In the genomic region with DNA sequence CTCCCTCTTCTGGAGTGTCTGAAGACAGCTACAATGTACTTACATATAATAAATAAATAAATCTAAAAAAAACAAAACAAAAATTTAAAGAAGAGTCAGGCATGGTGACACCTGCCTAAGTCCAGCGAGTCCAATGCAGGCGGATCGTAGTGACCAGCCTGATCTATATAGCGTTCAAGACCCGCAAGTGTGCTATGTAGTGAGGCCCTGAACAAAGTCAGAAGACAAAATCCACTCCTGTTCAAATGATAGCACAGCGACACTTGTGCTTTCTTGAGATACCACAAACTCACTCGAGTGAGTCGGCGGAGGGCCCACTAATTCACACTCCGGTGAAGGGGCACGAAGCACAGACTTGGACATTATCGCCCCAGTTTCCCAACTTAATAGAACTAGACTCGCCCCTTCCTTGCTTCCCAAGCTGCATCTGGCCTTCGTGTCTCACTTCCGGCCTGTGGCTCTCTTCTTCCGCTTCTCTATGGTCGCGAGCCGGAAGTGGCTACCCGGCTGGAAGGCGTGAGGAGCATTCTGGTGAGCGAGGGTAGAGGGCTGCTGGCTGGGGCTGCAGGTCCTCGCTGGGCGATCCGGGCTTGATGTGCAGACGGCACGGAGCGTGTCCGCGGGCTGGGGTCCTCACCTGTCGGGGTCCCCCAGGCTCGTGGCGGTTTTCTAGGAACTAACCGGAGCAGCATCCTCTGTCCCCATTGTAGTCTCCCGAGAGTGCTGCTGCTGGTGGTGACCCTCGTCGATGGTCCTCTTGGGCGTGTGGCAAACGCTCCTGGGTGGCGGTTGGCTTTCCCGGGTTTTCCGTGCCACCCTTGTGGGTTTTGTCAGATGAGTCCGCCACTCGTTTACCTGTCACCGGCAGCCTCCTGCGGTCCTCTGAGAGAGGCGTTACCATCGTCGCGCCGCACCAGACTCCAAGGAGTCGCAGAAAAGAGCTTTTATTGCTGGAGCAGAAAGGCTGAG, we compare ENCODE assay signal across 8 mouse cellular contexts. TPM values are rescaled to one million over a fixed set of nuclear protein-coding genes. Genes with fewer than 3 reads are reported as not detected.
A peak's percentile ranks its signal among the peaks of the same experiment; 100 is the strongest.
DNase-seq lines count a peak whose midpoint lies in the region; ATAC-seq and TF ChIP-seq lines count a peak whose summit lies in the region.

A gene (plus strand): TSS at position 473 of the 969 bp plus-strand sequence.

- intact Hi-C loops in heart, postnatal 14 days (cut with DNase I): no loop called here

- DNase-seq in forebrain, embryonic 14.5 days (ENCODE audit: low spot score): peak; percentile 91
- DNase-seq in heart, postnatal 14 days: peak; percentile 72 to 84
- peak; percentile 81 for DNase-seq in layer of hippocampus, adult 11-12 months (ENCODE audit: low spot score)
- peak; percentile 81 to 85 for DNase-seq in lung, adult 18-20 months
- DNase-seq in testis, postnatal 14 days (ENCODE audit: low spot score): peak; percentile 86

- peaks cover 29% of the 10 kb centered on the region for H3K36me3 ChIP-seq in ES-Bruce4 (ENCODE audit: control insufficient read depth, insufficient read depth, low read length, poor library complexity, severe bottlenecking)
- H3K36me3 ChIP-seq in forebrain, embryonic 14.5 days (ENCODE audit: control insufficient read depth, insufficient read depth, low read length): peaks cover 42% of the 10 kb centered on the region
- peaks cover 44% of the 10 kb centered on the region for H3K36me3 ChIP-seq in neural tube, embryonic 15.5 days

- TF ChIP-seq EP300 in ES-Bruce4 (IDR thresholded peaks at IDR 0.05; ENCODE audit: insufficient read depth, low read depth, low read length): no peak

- H3K9ac ChIP-seq in ES-Bruce4 (ENCODE audit: low read depth, poor library complexity, severe bottlenecking): peak within 1 kb of the TSS; percentile 77
- peak within 1 kb of the TSS; percentile 89 for H3K9ac ChIP-seq in forebrain, embryonic 14.5 days (ENCODE audit: low read length)
- peak within 1 kb of the TSS; percentile 86 for H3K9ac ChIP-seq in neural tube, embryonic 15.5 days (replicated peaks)

- H3K27me3 ChIP-seq in ES-Bruce4 (ENCODE audit: control insufficient read depth, insufficient read depth, low read length, poor library complexity, severe bottlenecking): no peaks in the 10 kb centered on the region
- no peaks in the 10 kb centered on the region for H3K27me3 ChIP-seq in forebrain, embryonic 14.5 days (replicated peaks; ENCODE audit: control insufficient read depth, insufficient read depth, low read length)
- H3K27me3 ChIP-seq in neural tube, embryonic 15.5 days (replicated peaks): no peaks in the 10 kb centered on the region

- peak; percentile 60 for TF ChIP-seq POLR2A in ES-Bruce4 (IDR thresholded peaks at IDR 0.05; ENCODE audit: insufficient read depth, low read length)

- H3K27ac ChIP-seq in ES-Bruce4 (ENCODE audit: insufficient read depth, low read length): peak within 1 kb of the TSS; percentile 12; the same call in 1 of the 2 replicates
- peak within 1 kb of the TSS; percentile 65 for H3K27ac ChIP-seq in forebrain, embryonic 14.5 days (ENCODE audit: low read depth, low read length)
- H3K27ac ChIP-seq in neural tube, embryonic 15.5 days (replicated peaks): peak within 1 kb of the TSS; percentile 88

- WGBS in forebrain, embryonic 14.5 days: 4% methylated on average over 52 of the region's 52 CpGs
- WGBS in neural tube, embryonic 15.5 days: 3% methylated on average over 52 of the region's 52 CpGs

- no peaks in the 10 kb centered on the region for H3K9me3 ChIP-seq in ES-Bruce4 (replicated peaks; ENCODE audit: control insufficient read depth, insufficient read depth, low read length, poor library complexity, severe bottlenecking)
- no peaks in the 10 kb centered on the region for H3K9me3 ChIP-seq in forebrain, embryonic 14.5 days (replicated peaks; ENCODE audit: control insufficient read depth, low read length)
- no peaks in the 10 kb centered on the region for H3K9me3 ChIP-seq in neural tube, embryonic 15.5 days (replicated peaks)

- peak within 1 kb of the TSS; percentile 71 for H3K4me2 ChIP-seq in forebrain, embryonic 14.5 days (ENCODE audit: low read length)
- H3K4me2 ChIP-seq in neural tube, embryonic 15.5 days: peak within 1 kb of the TSS; percentile 87

- ATAC-seq in cerebellum, adult (ENCODE audit: insufficient number of reproducible peaks, low FRiP score, low TSS enrichment): peak; percentile 92
- ATAC-seq in forebrain, embryonic 14.5 days: peak; percentile 94
- ATAC-seq in neural tube, embryonic 15.5 days (ENCODE audit: low FRiP score): peak; percentile 95

- H3K4me1 ChIP-seq in ES-Bruce4 (ENCODE audit: control insufficient read depth, insufficient read depth, low read length): peaks cover 3% of the 10 kb centered on the region
- H3K4me1 ChIP-seq in forebrain, embryonic 14.5 days (ENCODE audit: control insufficient read depth, insufficient read depth, low read length): peaks cover 7% of the 10 kb centered on the region
- peaks cover 16% of the 10 kb centered on the region for H3K4me1 ChIP-seq in neural tube, embryonic 15.5 days

- no peak for TF ChIP-seq CTCF in ES-Bruce4 (IDR thresholded peaks at IDR 0.05; ENCODE audit: low read depth, low read length)

- peak within 1 kb of the TSS; percentile 91 for H3K4me3 ChIP-seq in ES-Bruce4 (ENCODE audit: low read depth, low read length)
- H3K4me3 ChIP-seq in forebrain, embryonic 14.5 days (ENCODE audit: low read depth, low read length): peak within 1 kb of the TSS; percentile 80
- H3K4me3 ChIP-seq in neural tube, embryonic 15.5 days (replicated peaks): peak within 1 kb of the TSS; percentile 86

RNA-seq across cellular contexts. Expression of the gene that starts here (rescaled TPM):
- 51.3 and 52.3 TPM in 2 replicates for polyA plus RNA-seq in ES-Bruce4 (2011; ENCODE audit: insufficient read depth, insufficient read length, low read depth, missing spikeins)
- polyA plus RNA-seq in forebrain, embryonic 14.5 days (2014; fragmentation: Nextera tagmentation; extraction: Ambion mirVana): 72.8 and 77.5 TPM in 2 replicates
- 10 to 100 TPM; 16.7 to 17.3 TPM for total RNA-seq in heart, postnatal 14 days (2021)
- 43.4 and 46.5 TPM in 2 replicates for polyA plus RNA-seq in neural tube, embryonic 15.5 days (2015; fragmentation: Nextera tagmentation; extraction: Ambion mirVana)

Comparison
In these comparisons a context has a peak if more than half of its experiments do, and no peak if none do; other contexts are left out.
1. Peak in every context shown above with its lines: DNase-seq, ATAC-seq, H3K4me3 ChIP-seq and H3K27ac ChIP-seq.
2. H3K27ac ChIP-seq: peak in every context shown above with its lines; median percentile 88 in neural tube, embryonic 15.5 days; 65 in forebrain, embryonic 14.5 days; 12 in ES-Bruce4.